Mouse (Mus musculus): Measurements from ENCODE around the gene Vangl2. TPM values are rescaled to one million over a fixed set of nuclear protein-coding genes. Genes with fewer than 3 reads are reported as not detected.

Gene Vangl2
- polyA plus RNA-seq, 1 experiment from 2014 or later: 49.6 TPM

- H3K4me1 ChIP-seq: peaks cover 36% of the 10 kb centered on the region
- peak within 1 kb of the TSS; percentile 65 for H3K27ac ChIP-seq
- no peaks in the 10 kb centered on the region for H3K27me3 ChIP-seq (replicated peaks)
- peak within 1 kb of the TSS; percentile 31 for H3K4me2 ChIP-seq
- no peaks in the 10 kb centered on the region for H3K36me3 ChIP-seq (replicated peaks)
- H3K9ac ChIP-seq: no peak within 1 kb of the TSS
- H3K9me3 ChIP-seq: no peaks in the 10 kb centered on the region
- peak; percentile 64 for ATAC-seq (replicated peaks)
- peak within 1 kb of the TSS; percentile 26 for H3K4me3 ChIP-seq
- 13% methylated on average over 2 of the region's 2 CpGs for WGBS
Observed at GRCm38 (mm10) chr1:172057491-172057921, 29.3 kb upstream of the Vangl2 start, which contains the start of gene Nhlh1. Gene Nhlh1, minus strand, starts transcription at chr1:172057573.

GRCm38 (mm10) chr1:172056251-172056650 is 28.0 kb upstream of the Vangl2 start:
- Histone ChIP-seq H3K27ac (no peak overlapping the region), H3K4me3 (peak overlapping the region; percentile 26), H3K36me3 (replicated peaks) (no peaks in the 10 kb centered on the region), H3K4me1 (peaks cover 36% of the 10 kb centered on the region), H3K4me2 (peak overlapping the region; percentile 31), H3K27me3 (replicated peaks) (no peaks in the 10 kb centered on the region), H3K9ac (no peak overlapping the region), H3K9me3 (no peaks in the 10 kb centered on the region)
- no peak for ATAC-seq (replicated peaks)
- 67% methylated on average over 4 of the region's 4 CpGs for WGBS

DNA sequence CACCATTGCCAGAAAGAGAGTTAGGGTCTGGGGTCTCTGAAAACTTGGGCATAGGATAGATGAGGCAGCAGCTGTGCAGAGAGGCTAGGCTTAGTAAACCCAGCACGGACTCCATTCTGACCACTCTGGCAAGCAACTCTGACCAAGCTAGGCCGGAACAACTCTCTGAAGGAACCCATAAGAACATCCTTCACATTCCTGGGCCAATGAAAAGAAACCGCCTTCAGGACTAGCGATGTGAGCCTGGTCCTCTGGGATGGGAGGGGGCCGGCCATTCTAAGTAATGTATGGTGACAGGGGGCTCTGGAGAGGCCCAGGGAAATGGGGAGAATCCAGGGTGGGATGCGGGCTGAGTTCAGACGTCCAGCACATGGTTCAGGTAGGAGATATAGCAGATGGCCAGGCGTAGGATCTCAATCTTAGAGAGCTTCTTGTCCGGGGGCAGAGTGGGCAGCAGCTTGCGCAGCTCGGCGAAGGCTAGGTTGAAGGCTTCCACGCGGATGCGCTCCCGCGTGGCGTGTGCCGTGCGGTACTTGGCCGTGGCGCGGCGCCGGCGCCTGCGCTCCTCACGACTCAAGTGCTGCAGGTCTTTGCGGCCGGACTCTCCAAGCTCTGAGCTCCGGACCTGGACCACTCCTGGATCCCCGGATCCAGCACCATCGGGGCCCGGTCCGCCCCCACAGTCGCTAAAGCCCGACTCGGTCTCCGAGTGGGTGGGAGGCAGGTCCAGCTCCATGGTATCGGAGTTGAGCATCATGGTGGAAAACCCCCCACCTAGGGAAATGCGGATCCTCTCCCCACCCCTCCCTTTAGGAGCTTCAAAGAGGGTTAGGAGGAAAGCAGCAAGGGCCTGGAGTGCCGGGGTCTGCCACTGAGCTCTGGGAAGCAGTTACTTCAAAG is 25.5 kb upstream of the Vangl2 start:
- H3K9me3 ChIP-seq: no peaks in the 10 kb centered on the region
- peak overlapping the region; percentile 73 for H3K4me2 ChIP-seq
- peak overlapping the region; percentile 54 for H3K9ac ChIP-seq
- WGBS: 2% methylated on average over 39 of the region's 42 CpGs
- peak; percentile 38; the same call in 1 of the 2 replicates for ATAC-seq (replicated peaks)
- peak overlapping the region; percentile 44 for H3K4me3 ChIP-seq
- peak overlapping the region; percentile 9; the same call in 1 of the 2 replicates for H3K27ac ChIP-seq
- peaks cover 42% of the 10 kb centered on the region for H3K4me1 ChIP-seq
- H3K36me3 ChIP-seq (replicated peaks): no peaks in the 10 kb centered on the region
- H3K27me3 ChIP-seq (replicated peaks): no peaks in the 10 kb centered on the region

DNA sequence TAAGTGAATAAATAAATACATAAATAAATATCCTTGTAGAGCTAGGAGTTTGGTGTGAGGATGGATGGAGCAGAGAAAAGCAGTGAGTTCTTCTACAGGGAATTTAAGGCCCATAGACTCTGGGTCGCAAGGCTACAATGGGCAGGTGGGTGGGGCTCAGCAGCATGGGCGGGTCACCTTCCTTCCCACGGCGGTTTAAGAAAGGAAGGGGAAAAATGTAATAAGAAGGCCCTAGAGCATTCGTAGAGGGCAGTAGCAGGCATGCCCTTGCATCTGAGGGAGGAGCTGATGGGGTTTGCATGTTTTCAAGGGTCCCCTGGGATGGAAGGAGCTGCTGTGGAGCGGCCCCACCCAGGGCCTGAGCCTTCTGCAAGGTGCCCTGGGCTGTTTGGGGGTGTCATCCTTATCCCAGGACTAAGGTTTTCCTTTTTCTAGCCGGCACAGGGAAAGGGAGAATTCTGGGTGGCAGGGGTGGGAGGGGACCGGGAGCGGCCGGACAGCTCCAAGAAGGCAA is 24.6 kb upstream of the Vangl2 start:
- no peaks in the 10 kb centered on the region for H3K9me3 ChIP-seq
- H3K4me2 ChIP-seq: peak overlapping the region; percentile 73
- 10% methylated on average over 10 of the region's 10 CpGs for WGBS
- H3K27me3 ChIP-seq (replicated peaks): no peaks in the 10 kb centered on the region
- ATAC-seq (replicated peaks): no peak
- H3K36me3 ChIP-seq (replicated peaks): no peaks in the 10 kb centered on the region
- 0 out of 2 replicates have a peak overlapping the region, but pooled peaks have one; percentile 0 for H3K9ac ChIP-seq
- H3K4me1 ChIP-seq: peaks cover 42% of the 10 kb centered on the region
- H3K27ac ChIP-seq: no peak overlapping the region
- no peak overlapping the region; the same call in none of the 2 replicates for H3K4me3 ChIP-seq

GRCm38 (mm10) chr1:172049131-172049782 is 21.0 kb upstream of the Vangl2 start:
- H3K27ac ChIP-seq: peak overlapping the region; percentile 81
- no peak overlapping the region for H3K4me3 ChIP-seq
- ATAC-seq (replicated peaks): peak; percentile 46
- 10% methylated on average over 13 of the region's 13 CpGs for WGBS
- no peaks in the 10 kb centered on the region for H3K36me3 ChIP-seq (replicated peaks)
- peaks cover 37% of the 10 kb centered on the region for H3K4me1 ChIP-seq
- H3K9ac ChIP-seq: no peak overlapping the region
- no peaks in the 10 kb centered on the region for H3K27me3 ChIP-seq (replicated peaks)
- no peaks in the 10 kb centered on the region for H3K9me3 ChIP-seq
- H3K4me2 ChIP-seq: peak overlapping the region; percentile 24

- H3K27me3 ChIP-seq (replicated peaks): no peaks in the 10 kb centered on the region
- peaks cover 27% of the 10 kb centered on the region for H3K4me1 ChIP-seq
- H3K27ac ChIP-seq: peak overlapping the region; percentile 81
- no peak overlapping the region for H3K9ac ChIP-seq
- no peak overlapping the region for H3K4me3 ChIP-seq
- WGBS: 12% methylated on average over 6 of the region's 6 CpGs
- no peaks in the 10 kb centered on the region for H3K9me3 ChIP-seq
- H3K4me2 ChIP-seq: peak overlapping the region; percentile 20
- peak; percentile 73 for ATAC-seq (replicated peaks)
- no peaks in the 10 kb centered on the region for H3K36me3 ChIP-seq (replicated peaks)
Observed at GRCm38 (mm10) chr1:172048241-172048734, 20.0 kb upstream of the Vangl2 start.

DNA sequence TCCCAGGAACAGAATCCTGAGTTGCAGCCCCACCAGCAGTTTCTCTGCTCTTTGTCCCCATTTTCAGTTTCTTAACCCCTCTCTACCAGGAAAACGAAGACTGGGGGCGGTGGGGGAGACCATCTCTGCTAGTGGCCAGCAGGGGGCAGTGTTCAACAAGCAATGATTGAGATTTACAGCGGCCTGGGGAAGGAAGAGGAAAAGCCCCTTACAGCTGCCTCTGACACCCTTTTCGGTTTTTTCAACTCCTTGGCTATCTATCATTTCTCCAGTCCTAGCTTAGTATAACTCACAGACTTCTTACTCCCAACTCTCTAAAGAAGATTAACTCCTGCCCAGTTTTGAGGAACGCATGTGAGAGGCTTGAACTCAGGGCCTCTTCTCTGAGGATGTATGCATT is 18.7 kb upstream of the Vangl2 start:
- Histone ChIP-seq H3K9me3 (no peaks in the 10 kb centered on the region), H3K9ac (no peak overlapping the region), H3K4me1 (peaks cover 22% of the 10 kb centered on the region), H3K4me2 (no peak overlapping the region), H3K27me3 (replicated peaks) (no peaks in the 10 kb centered on the region), H3K4me3 (no peak overlapping the region), H3K36me3 (replicated peaks) (no peaks in the 10 kb centered on the region), H3K27ac (no peak overlapping the region)
- WGBS: 5% methylated on average over 5 of the region's 5 CpGs
- no peak; the same call in 1 of the 2 replicates for ATAC-seq (replicated peaks)

GRCm38 (mm10) chr1:172046410-172046809 is 18.2 kb upstream of the Vangl2 start:
- Histone ChIP-seq H3K36me3 (replicated peaks) (no peaks in the 10 kb centered on the region), H3K4me3 (no peak overlapping the region), H3K4me2 (no peak overlapping the region), H3K4me1 (peaks cover 22% of the 10 kb centered on the region), H3K9ac (no peak overlapping the region), H3K9me3 (no peaks in the 10 kb centered on the region), H3K27me3 (replicated peaks) (no peaks in the 10 kb centered on the region), H3K27ac (no peak overlapping the region)
- WGBS: 74% methylated on average over 8 of the region's 8 CpGs
- ATAC-seq (replicated peaks): 0 out of 2 replicates have a peak, but pooled peaks have one; percentile 18

- Histone ChIP-seq H3K27me3 (replicated peaks) (no peaks in the 10 kb centered on the region), H3K4me1 (peaks cover 26% of the 10 kb centered on the region), H3K4me2 (no peak overlapping the region), H3K9ac (no peak overlapping the region), H3K4me3 (no peak overlapping the region), H3K27ac (no peak overlapping the region), H3K9me3 (no peaks in the 10 kb centered on the region), H3K36me3 (replicated peaks) (no peaks in the 10 kb centered on the region)
- no peak for ATAC-seq (replicated peaks)
- WGBS: 86% methylated on average over 2 of the region's 2 CpGs
Observed at GRCm38 (mm10) chr1:172029914-172030313, 1.7 kb upstream of the Vangl2 start.

GRCm38 (mm10) chr1:172027809-172028102 is 488 bp downstream of the Vangl2 start:
- peak; percentile 34; the same call in 1 of the 2 replicates for ATAC-seq (replicated peaks)
- Histone ChIP-seq H3K9ac (peak overlapping the region; percentile 95), H3K27me3 (replicated peaks) (no peaks in the 10 kb centered on the region), H3K9me3 (no peaks in the 10 kb centered on the region), H3K4me1 (peaks cover 46% of the 10 kb centered on the region), H3K36me3 (replicated peaks) (no peaks in the 10 kb centered on the region), H3K4me2 (peak overlapping the region; percentile 87), H3K27ac (peak overlapping the region; percentile 99), H3K4me3 (peak overlapping the region; percentile 99)
- WGBS: 3% methylated on average over 10 of the region's 10 CpGs

GRCm38 (mm10) chr1:172027010-172027808 is 1.0 kb downstream of the Vangl2 start:
- no peaks in the 10 kb centered on the region for H3K36me3 ChIP-seq (replicated peaks)
- peaks cover 51% of the 10 kb centered on the region for H3K4me1 ChIP-seq
- H3K9me3 ChIP-seq: no peaks in the 10 kb centered on the region
- peak overlapping the region; percentile 87 for H3K4me2 ChIP-seq
- ATAC-seq (replicated peaks): peak; percentile 88
- H3K27me3 ChIP-seq (replicated peaks): no peaks in the 10 kb centered on the region
- under 1% methylated on average over 52 of the region's 54 CpGs for WGBS
- H3K27ac ChIP-seq: peak overlapping the region; percentile 99
- H3K9ac ChIP-seq: peak overlapping the region; percentile 95
- peak overlapping the region; percentile 99 for H3K4me3 ChIP-seq
